Mouse (Mus musculus) embryo, embryonic 11 days (tissue): Measurements from ENCODE around the gene Clhc1.
"Not testable (repeated sequence)": the region's sequence is repeated elsewhere in the genome, so short reads cannot be mapped to it uniquely, and the experiment has no call there.

ENCODE experiments used
- DNase-seq: peaks from one replicate; pipeline ENCODE4 v3.0.0-alpha.2; 2015

The Clhc1 gene

DNA sequence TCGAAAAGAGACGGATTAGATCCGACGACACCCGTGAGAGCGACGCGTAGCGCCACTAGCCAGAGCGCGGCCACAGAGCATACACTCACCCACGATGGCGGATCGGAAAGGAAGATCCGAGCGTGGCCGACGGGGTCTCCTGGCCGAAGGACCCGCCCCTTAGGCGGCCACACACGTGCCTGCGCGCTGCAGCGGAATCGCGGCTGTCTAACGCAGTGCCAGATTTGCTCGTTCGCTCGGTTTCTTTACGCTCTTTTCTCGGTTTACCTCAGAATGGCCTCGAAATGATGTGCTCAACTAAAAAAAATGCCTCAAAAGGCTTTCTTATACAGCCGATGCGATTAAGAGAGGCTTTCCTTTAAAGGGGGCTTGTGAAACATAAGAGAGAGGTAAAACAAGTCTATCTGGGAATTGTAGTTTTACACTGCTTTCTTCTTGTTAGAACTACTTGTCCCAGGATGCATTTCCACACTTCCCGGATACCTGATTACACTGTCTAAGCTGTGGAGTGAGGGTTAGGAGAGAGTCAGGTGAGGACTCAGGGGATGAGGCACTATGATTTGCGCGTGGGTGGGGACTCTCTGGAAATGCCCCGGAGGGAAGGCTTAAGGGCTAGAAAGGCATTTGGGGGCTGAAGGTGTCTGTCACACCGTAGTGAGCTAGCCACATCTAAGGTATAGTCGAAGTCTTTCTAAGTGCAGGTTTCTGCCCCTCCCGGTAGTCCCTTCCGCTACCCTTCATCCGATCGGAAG lies at the start of gene Clhc1, which contains the start of gene Rps27a:
Gene Clhc1 (plus strand): TSS at position 199 of the 752 bp plus-strand sequence.
Gene Rps27a (minus strand): TSS at position 358 of the 752 bp plus-strand sequence.
- peak; percentile 93 for DNase-seq

DNA sequence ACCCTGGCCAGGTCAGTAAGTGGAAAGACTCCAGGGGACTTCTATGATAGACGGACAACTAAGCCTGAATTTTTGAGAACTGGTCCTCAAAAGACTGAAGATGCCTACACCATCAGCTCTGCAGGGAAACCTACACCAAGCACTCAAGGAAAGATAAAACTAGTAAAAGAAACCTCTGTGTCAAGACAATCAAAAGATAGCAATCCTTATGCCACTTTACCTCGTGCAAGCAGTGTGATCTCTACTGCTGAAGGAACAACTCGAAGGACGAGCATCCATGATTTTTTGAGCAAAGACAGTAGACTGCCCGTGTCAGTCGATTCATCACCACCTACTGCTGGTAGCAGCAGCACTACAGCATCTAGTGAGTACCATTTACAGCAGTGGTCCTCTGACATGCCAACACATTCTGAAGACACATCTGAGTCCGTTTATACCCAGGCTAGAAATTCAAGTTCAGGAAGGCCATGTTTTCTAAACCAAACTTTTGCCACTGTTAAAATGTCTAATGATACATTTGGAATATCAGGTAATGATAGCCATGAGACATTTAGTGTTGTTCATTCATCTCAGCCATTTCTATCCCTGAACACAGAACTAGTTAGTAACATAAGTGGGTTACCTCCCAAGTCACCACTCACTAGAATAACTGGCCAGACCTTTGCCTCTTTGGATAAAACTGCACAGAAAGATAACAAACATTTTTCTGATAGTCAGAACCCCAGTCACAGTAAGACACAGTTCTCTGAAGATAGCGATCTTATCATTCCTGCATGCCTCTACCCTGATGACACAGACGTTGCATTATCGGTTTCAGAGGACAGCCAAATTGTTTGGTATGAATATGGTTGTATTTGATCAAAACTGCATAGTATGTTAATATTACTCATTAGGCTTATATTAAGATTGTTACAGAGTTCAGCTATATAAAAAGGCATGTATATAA lies 43.5 kb upstream of the Clhc1 start:
- DNase-seq: no peak

DNA sequence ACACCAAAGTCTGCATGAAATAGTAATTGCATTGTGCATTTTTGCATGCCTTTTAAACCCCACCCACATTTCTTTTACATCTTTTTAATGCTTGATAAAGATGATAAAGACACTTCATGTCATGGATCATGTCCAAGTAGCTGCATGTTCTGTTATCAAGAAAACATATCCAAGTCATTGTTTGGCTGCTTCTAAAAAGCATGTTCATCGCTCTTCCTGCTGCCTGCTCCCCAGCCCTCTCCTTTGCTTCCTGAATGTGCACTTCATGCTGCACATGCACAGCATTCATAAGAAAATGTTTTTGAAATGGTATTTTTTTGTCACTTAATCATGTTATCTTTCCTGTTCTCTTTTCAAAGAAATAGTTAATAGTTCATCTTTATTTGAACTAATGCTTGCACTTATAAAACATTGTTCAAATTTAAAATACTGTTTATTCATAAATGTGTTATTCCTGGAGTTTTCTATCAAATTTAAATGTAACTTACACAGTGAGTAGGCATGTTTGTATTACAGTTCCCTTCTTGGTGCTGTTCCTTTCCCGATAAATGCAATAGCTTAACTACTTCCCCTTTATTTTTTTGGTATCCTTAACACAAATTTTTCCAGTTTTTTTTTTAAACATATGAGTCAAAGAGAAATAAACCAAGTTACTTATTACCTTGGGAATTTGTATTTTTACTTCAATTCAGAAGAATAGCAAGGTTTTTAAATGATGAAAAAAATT lies 42.7 kb upstream of the Clhc1 start:
- no peak for DNase-seq

DNA sequence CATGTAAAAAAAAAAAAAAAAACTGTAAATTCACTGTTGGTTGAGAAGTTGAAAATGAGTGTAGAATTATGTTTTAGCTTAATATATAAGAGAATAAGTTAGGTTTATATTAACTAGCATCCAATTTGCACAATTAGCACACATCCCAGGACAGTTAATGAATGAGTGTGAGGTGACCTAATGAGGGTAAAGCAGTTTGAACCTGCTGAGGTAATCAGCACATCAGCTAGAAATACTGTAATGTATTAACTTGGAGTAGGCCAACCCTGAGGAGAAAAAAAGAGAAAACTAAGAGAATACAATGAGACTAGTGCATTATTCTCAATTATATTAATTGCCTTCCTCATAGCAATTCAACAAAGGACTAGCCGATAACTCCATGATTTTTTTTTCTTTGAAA lies 38.3 kb upstream of the Clhc1 start:
- DNase-seq: no peak

DNA sequence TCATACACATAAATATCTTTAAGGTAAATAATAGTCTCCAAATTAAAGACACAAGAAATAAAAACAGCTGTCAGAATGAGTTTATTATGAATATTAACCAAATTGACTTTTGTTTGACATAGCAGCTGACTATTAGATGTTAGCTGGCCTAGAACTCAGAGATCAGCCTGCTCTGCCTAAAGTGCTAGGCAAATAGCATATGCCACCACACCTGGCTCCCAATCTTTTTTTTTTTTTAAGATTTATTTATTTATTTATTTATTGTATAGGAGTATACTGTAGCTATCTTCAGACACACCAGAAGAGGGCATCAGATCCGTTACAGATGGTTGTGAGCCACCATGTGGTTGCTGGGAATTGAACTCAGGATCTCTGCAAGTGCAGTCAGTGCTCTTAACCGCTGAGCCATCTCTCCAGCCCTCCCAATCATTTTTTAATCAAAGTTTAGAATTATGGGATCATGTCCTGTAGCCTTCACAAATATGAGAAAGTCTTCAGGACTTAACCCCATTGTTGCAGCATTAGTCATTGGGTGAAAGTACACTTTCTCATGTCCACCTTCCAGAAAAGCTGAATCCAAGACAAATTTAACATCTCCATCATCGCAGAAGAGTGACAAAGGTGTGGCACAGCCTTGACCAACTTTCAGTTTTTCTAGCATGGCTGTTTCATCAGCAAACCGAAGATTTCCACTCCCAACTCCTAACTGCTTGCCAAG lies 34.8 kb upstream of the Clhc1 start:
- DNase-seq: no peak

DNA sequence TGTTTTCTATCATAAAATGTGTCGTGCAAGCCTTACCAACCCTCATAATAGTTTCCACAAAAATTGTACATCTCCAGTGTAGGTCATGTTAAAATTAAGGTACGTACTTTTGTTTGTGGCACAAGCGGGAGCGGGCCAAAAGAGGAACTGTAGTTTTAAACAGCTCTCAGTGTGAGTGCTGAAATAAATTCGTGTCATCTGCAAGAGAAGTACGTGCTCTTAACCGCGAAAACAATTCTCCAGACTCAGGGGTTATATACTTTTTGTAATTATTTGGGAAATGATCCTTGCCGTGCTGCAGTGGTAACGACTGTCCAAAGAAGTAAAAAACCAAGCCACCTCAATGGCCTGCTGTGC lies 33.4 kb upstream of the Clhc1 start:
- DNase-seq: no peak

DNA sequence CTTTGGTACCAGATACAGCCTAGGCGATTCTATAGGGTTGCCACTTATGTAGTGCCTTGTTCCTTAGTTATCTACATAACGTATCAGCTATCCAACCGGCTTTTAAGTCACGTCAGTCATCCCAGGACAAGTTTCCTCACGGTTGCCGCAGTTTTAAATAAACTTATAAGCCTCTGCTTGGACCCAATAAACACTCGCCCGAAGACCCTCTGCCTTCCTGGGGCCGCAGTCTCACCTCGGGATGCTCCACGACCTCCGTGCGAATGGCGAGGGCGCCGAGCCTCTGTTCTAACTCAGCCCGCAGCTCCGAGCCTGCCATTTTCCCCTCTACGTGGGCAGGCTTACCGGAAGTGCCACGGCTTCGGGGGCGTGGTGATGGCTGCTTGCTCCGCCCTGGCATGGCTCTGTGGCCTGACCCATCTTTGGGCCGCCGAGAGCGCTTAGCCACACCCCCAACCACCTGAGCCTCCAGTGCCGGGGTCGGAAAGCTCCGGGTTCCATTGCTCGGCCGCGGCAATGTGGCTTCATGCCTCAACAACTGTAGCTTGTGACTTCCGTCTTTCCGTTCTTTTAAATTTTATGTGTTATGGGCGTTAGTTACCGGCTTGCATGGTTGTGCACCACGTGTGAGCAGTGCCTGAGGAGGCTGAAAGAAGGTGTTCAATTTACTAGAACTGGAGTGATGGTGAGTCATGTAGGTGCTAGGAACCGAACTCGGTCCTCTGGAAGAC lies 32.9 kb upstream of the Clhc1 start, which contains the start of gene Prorsd1:
Gene Prorsd1 (minus strand): TSS at position 352 of the 731 bp plus-strand sequence.
- DNase-seq: peak; percentile 95

DNA sequence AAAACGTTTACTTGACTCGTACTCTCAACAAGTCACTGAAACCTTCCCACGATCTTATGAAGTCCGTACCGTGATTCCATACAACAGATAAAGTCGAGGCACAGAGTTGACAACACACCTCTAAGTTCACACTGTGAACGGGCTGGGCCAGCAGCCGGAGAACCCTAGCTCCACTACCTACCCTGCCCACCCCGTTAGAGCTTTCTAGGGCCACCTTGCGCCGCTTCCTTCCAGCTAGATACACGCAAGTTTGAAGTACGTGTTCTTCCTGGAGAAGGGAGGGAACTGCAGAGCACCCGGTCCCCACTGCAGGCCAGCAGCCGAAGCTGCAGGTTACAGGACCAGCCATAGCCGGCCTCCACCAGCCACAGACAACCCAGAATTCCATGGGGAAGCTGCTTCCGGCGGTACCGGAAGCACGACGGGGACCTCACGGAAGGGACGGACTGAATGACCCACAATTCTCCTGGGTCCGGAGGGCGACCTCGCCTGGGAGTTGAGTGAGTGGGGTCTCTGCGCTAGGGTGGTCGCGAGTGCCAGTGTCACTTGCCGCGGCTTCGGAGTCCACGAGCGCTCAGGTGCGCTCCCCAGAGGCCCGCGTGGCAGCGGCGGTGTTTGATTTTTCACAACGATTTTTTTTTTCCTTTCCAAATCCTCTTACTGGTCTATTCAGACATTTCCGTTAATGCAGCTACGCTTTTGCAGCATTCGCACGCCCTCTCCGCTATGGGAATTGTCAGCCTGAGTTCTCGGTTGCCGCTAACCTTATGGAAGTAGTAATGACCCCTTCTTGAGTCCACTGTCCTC lies 21.6 kb upstream of the Clhc1 start, which contains the start of gene Mtif2:
Gene Mtif2 (plus strand): TSS at position 421 of the 807 bp plus-strand sequence.
- peak; percentile 92 for DNase-seq

DNA sequence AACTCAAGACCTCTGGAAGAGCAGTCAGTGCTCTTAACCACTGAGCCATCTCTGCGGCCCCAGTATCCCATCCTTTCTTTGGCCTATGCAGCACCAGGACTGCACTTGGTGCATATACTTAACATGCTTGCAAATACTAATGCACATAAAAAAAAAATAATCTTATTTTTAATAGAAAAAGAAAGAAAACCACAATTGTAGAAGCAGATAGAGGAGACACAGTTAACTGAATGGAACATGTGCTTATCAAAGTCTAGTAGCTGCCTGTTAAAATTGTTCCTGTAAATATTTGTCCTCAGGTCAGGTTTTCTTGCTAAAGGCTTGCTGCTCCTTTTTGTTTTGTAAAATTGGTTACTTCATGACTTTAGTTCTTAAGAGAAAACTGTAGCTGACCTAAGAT lies 9.5 kb upstream of the Clhc1 start:
- no peak for DNase-seq

DNA sequence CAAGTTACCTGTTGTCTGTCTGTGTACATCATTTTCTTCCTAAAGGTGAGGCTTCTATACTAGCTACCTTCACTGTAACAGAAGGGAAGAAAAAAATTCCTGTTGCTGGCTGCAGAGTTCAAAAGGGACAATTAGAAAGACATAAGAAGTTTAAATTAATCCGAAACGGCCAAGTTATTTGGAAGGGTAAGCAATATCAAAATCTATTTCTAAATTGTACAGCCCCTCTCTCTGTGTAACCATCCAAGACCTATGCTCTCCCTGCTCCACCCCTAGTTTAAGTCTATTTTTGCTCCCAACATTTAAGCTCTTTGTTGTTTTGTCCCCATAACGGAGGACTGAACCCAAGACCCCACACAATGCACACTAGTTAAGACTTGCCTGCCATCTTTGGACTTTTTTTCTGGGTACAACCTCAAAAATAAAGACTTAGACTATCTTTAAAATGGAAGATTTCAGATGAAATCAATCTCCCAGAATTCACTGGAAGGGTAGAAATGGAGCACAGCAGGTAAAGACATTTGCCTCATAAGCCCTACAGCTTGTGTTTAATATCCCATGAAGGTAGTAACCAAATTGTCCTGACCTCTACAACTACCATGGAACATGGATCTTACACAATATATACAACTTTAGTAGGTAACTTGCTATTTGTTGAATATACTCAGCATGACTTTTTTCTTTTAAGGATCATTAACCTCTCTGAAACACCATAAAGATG lies 3.4 kb upstream of the Clhc1 start:
- no peak for DNase-seq

DNA sequence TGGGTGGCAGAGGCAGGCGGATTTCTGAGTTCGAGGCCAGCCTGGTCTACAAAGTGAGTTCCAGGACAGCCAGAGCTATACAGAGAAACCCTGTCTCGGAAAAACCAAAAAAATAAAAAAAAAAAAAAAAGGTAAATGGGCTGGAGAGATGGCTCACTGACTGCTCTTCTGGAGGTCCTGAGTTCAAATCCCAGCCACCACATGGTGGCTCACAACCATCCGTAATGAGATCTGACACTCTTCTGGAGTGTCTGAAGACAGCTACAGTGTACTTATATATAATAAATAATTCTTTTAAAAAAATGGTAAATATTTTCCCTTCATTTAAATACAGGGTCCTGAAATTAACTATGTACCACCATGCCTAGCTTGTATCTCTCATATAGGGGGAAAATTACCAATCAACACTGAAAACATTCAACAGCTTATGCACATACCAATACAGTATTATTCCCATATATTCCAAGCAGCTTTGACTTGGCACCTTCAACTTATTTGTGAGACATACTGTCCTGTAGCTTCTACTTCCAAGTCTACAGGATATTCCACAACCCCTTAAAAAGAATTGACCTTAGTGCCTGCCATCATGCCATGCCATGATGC lies 2.5 kb upstream of the Clhc1 start:
- not testable (repeated sequence) for DNase-seq

DNA sequence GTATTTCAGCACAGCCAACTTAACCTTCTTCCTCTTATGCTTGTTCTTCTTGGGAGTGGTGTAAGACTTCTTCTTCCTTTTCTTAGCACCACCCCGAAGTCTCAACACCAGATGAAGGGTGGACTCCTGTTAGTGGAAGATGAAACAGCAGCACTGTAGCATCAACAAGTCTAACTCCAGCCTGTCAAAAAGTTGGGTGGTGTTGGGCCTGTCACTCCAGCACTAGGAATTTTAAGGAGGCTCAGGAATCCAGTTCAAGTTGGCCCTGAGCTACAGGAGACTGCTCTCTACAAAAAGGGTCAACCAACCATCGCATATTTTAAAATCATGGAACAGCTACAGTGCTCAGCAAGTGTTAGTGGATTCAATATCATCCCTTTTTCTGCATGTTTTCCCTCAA lies 1.5 kb upstream of the Clhc1 start:
- DNase-seq: not testable (repeated sequence)

DNA sequence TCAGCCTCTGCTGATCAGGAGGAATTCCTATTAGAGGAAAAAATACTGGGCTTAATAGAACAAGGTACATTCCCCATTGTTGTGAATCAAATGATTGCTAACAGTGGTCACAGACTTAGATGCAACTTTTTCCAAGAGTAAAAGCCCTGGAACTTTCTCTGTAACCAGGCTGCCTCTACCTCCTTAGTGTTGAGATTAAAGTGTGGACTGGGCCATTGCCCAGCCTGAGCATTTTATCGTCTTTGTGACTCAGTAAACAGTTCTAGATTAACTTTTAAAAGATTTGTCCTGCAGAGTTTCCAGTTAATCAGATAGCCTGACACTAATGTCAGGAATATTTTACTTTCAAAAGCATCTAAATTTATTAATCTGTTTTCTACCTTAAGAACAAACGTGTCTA lies 988 bp upstream of the Clhc1 start:
- DNase-seq: no peak

DNA sequence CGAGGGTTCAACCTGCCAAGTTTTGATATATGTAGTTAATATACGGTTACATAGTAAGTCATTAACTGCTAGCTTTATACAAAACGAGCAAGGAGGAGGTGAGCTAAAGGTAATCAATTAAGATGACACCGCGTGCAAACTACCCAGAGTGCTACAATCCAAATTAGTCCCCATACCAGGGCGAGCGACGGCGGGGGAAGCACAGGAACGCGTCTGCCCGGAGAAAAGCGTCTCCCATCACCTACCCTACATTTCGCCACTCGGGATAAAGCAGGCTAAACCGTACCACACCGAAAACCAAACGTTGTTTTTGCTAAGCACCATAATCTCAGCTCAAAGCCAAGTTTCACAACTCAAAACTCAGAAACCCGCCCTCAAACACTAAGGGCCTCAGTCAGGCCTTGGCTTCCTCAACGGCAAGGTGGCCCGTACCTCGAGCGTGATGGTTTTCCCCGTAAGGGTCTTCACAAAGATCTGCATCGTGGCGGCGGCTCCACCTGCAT lies 450 bp upstream of the Clhc1 start:
- DNase-seq: no peak

DNA sequence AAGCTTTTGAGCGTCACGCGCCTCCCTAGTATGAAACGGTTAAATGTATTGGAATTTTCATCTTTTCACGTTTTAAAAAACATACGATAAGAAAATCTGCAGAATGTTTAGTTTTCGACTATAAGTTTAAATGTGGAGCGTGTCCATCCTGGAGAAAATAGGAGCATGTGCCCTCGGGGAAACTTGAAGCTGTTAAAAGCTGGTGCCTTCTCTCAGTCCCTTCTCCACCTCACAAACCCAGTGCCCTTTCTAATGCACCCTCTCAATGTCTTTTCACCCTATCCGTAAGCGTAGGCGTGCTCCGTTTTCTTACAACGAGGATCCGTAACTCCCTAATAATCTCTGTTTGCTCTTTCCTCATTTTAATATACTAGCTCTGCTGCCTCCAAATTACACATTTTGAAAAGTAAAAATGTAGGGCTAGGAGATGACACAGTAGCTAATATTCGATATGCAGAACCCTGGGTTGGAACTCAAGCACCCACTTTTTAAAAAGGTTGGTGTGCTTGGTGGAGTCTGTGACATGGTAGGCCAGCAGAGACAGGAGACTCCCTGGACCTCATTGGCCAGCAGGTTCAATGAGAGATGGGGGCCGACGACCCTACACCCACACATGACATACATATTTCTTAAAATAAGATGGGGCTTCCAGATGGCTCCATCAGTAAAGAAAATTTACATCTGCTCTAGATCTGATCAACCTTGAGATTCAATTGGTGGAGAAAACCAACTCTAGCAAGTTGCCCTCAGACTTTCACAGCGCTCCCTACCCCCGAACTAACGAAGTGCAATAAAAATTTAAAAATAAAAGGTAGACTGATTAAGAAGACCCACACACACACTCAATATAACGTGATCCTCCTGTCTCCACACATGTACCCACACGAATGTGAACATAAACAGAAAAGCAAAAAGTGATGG lies 1.0 kb downstream of the Clhc1 start:
- DNase-seq: no peak

DNA sequence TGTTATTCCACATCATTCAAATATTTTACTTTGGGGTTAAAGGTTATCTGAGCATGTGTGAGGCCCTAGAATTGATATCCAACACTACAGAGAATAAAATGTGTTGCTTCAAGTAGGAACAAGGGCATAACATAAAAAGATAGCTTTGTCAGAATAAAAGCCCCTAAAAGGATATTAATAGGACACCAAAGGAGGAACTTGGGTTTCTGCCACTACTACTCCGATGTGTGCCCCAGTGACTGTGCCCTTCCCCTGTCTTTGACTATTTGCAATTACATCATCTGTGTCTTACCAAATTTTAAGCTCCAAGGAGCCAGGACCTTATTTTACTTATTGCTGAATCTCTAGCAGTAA lies 1.7 kb downstream of the Clhc1 start:
- DNase-seq: no peak

DNA sequence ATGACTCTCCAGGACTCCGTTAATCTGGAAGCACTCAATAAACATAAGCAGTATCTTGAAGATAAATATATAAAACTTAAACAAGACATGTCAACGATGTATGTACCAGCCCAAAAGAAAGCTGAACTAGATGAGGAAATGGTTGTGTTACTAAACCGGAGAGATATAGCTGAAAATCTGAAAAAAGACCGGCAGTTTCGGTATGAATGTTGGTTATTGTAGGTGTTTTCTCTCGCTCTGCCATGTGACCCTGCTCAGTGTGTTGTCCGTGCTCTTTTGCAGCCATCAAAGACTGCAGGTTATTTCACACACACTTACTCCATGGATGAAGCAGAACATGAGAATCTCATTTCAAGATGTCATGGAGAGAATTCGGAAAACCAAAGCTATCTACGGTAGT lies 12.7 kb downstream of the Clhc1 start:
- no peak for DNase-seq

DNA sequence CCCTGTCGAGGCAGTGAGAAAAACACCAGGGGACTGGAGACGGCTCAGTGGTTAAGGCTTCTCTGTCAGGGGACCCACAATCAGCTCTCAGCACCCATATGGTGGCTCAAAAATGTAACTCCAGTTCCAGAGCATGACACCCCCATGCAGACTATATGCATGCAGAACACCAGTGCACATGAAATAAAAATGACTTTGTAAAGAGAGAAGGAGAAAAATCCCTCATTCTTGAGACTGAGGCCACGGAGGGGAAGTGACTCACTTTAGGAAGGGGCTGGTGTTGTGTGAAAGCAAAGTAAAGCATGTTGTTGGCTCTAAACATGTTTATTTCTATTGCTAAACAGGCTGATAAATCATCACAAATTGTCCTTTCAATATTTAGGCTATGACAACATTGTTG lies 13.2 kb downstream of the Clhc1 start:
- no peak for DNase-seq
